Mouse (Mus musculus) lung, adult 2 months (tissue): ENCODE data around the gene C8b.

Source experiments
- CTCF ChIP-seq: fragments of 200-500 bp; IDR thresholded peaks from 2 replicates; pipeline ENCODE4 v1.5.1; 2011; ENCODE audit warnings: mild to moderate bottlenecking, low read length, control low read depth; ENCODE audit not compliant: insufficient read depth
- POLR2A ChIP-seq: fragments of 200-500 bp; IDR thresholded peaks from 2 replicates; pipeline ENCODE4 v1.6.1; 2011; ENCODE audit warnings: low read depth, mild to moderate bottlenecking, control low read depth, low read length, borderline replicate concordance; ENCODE audit errors: extremely low read depth

GRCm38 (mm10) chr4:104798951-104799350, 32.8 kb downstream of the C8b start:
- TF ChIP-seq CTCF (no peak), POLR2A (no peak)
